Mouse (Mus musculus) limb, embryonic 11.5 days (tissue): ENCODE measurements around the gene Adcy10. TPM values are rescaled to one million over a fixed set of nuclear protein-coding genes. Genes with fewer than 3 reads are reported as not detected.

Experiments used
- ATAC-seq: fragments of 200-750 bp; cut with Nextera tagmentation; 2 replicates; pipeline ENCODE4 v1.8.0; 2017; ENCODE audit warnings: low read depth; ENCODE audit not compliant: insufficient number of reproducible peaks, low FRiP score, low TSS enrichment
- DNase-seq: peaks from one replicate; pipeline ENCODE4 v3.0.0-alpha.2; 2015; ENCODE audit warnings: low spot score
- H3K27ac ChIP-seq: fragments of 300-500 bp; sonication (generic); replicated peaks from 2 replicates; pipeline ENCODE4 v1.5.1; 2014; ENCODE audit warnings: low read depth, mild to moderate bottlenecking, low read length
- H3K27me3 ChIP-seq: fragments of 300-500 bp; sonication (generic); 2 replicates; pipeline ENCODE4 v1.6.1; 2014; ENCODE audit warnings: mild to moderate bottlenecking, low read length, mixed read lengths; ENCODE audit not compliant: control insufficient read depth, insufficient read depth
- H3K36me3 ChIP-seq: fragments of 300-500 bp; sonication (generic); 2 replicates; pipeline ENCODE4 v1.6.1; 2014; ENCODE audit warnings: mild to moderate bottlenecking, low read length, moderate library complexity, mixed read lengths; ENCODE audit not compliant: control insufficient read depth, insufficient read depth
- H3K4me1 ChIP-seq: fragments of 300-500 bp; sonication (generic); 2 replicates; pipeline ENCODE4 v1.6.1; 2014; ENCODE audit warnings: low read length, mixed read lengths; ENCODE audit not compliant: control insufficient read depth, insufficient read depth
- H3K4me2 ChIP-seq: fragments of 300-500 bp; sonication (generic); 2 replicates; pipeline ENCODE4 v1.6.1; 2014; ENCODE audit warnings: low read depth, mild to moderate bottlenecking, moderate library complexity; ENCODE audit not compliant: severe bottlenecking
- H3K4me3 ChIP-seq: fragments of 300-500 bp; sonication (generic); 2 replicates; pipeline ENCODE4 v1.5.1; 2014; ENCODE audit warnings: low read depth, low read length
- H3K9ac ChIP-seq: fragments of 300-500 bp; sonication (generic); 2 replicates; pipeline ENCODE4 v1.6.1; 2014; ENCODE audit warnings: mild to moderate bottlenecking, low read length
- H3K9me3 ChIP-seq: fragments of 300-500 bp; sonication (generic); 2 replicates; pipeline ENCODE4 v1.6.1; 2016; ENCODE audit warnings: low read length; ENCODE audit not compliant: control insufficient read depth
- WGBS: fragments of 180-500 bp; shearing (Covaris S2); extraction: QIAGEN DNeasy Blood & Tissue Kit; methylation state at CpG from one replicate; pipeline ENCODE4 v1.1.7; 2014; 5-methylcytosine and 5-hydroxymethylcytosine counted together
- polyA plus RNA-seq: library from polyadenylated mRNA; unstranded; fragments of >200 nt; fragmentation: Nextera tagmentation; extraction: Ambion mirVana; gene quantifications from 2 replicates; pipeline ENCODE4 v1.2.1, GENCODE M21; 2014

The Adcy10 gene
- polyA plus RNA-seq, 1 experiment from 2014 or later, result not detected

GRCm38 (mm10) chr1:165460801-165461377 is 24.1 kb upstream of the Adcy10 start:
- H3K4me3 ChIP-seq, result peak overlapping the region; percentile 91
- H3K27me3 ChIP-seq, result no peaks in the 10 kb centered on the region
- no peaks in the 10 kb centered on the region; the same call in 1 of the 2 replicates for H3K4me1 ChIP-seq
- ATAC-seq, result peak; percentile 98
- peak overlapping the region; percentile 76; the same call in 1 of the 2 replicates for H3K27ac ChIP-seq
- no peaks in the 10 kb centered on the region for H3K36me3 ChIP-seq
- no peaks in the 10 kb centered on the region for H3K9me3 ChIP-seq
- H3K9ac ChIP-seq, result peak overlapping the region; percentile 65
- WGBS, result under 1% methylated on average over 41 of the region's 41 CpGs
- peak; percentile 98 for DNase-seq
- peak overlapping the region; percentile 64 for H3K4me2 ChIP-seq

- H3K4me3 ChIP-seq, result peak overlapping the region; percentile 91
- 2% methylated on average over 9 of the region's 9 CpGs for WGBS
- H3K4me1 ChIP-seq, result no peaks in the 10 kb centered on the region; the same call in 1 of the 2 replicates
- peak overlapping the region; percentile 64 for H3K4me2 ChIP-seq
- H3K27ac ChIP-seq, result no peak overlapping the region
- DNase-seq (no peak), ATAC-seq (no peak)
- no peaks in the 10 kb centered on the region for H3K36me3 ChIP-seq
- H3K9ac ChIP-seq, result peak overlapping the region; percentile 65; the same call in 1 of the 2 replicates
- H3K27me3 ChIP-seq, result no peaks in the 10 kb centered on the region
- no peaks in the 10 kb centered on the region for H3K9me3 ChIP-seq
These were observed 23.3 kb upstream of the Adcy10 start for GRCm38 (mm10) chr1:165461681-165462080.

- H3K9me3 ChIP-seq, result no peaks in the 10 kb centered on the region
- H3K4me2 ChIP-seq, result no peak overlapping the region
- H3K36me3 ChIP-seq, result no peaks in the 10 kb centered on the region
- ATAC-seq (no peak), DNase-seq (no peak)
- no peak overlapping the region for H3K9ac ChIP-seq
- H3K27ac ChIP-seq, result no peak overlapping the region
- no peaks in the 10 kb centered on the region for H3K27me3 ChIP-seq
- H3K4me3 ChIP-seq, result no peak overlapping the region
- WGBS, result 79% methylated on average over 1 of the region's 1 CpGs
- no peaks in the 10 kb centered on the region; the same call in 1 of the 2 replicates for H3K4me1 ChIP-seq
These were observed 22.1 kb upstream of the Adcy10 start for GRCm38 (mm10) chr1:165462861-165463260.

GRCm38 (mm10) chr1:165464574-165464973 is 20.4 kb upstream of the Adcy10 start:
- 94% methylated on average over 3 of the region's 3 CpGs for WGBS
- DNase-seq, result no peak
- ATAC-seq, result no peak
- Histone ChIP-seq H3K36me3 (no peaks in the 10 kb centered on the region), H3K9me3 (no peaks in the 10 kb centered on the region), H3K4me3 (no peak overlapping the region), H3K27me3 (no peaks in the 10 kb centered on the region), H3K4me1 (no peaks in the 10 kb centered on the region; the same call in 1 of the 2 replicates), H3K27ac (no peak overlapping the region), H3K4me2 (no peak overlapping the region), H3K9ac (no peak overlapping the region)

GRCm38 (mm10) chr1:165468971-165469370 is 16.0 kb upstream of the Adcy10 start:
- no peak overlapping the region for H3K27ac ChIP-seq
- H3K4me2 ChIP-seq, result no peak overlapping the region

GRCm38 (mm10) chr1:165469717-165470116 is 15.3 kb upstream of the Adcy10 start:
- Histone ChIP-seq H3K27ac (no peak overlapping the region), H3K27me3 (no peaks in the 10 kb centered on the region), H3K9ac (no peak overlapping the region), H3K4me1 (no peaks in the 10 kb centered on the region), H3K9me3 (no peaks in the 10 kb centered on the region), H3K4me3 (no peak overlapping the region), H3K36me3 (no peaks in the 10 kb centered on the region), H3K4me2 (no peak overlapping the region)
- ATAC-seq (no peak), DNase-seq (no peak)

More at GRCm38 (mm10) chr1:165468971-165469370, 16.0 kb upstream of the Adcy10 start:
- DNase-seq, result no peak
- no peaks in the 10 kb centered on the region for H3K36me3 ChIP-seq
- no peak overlapping the region for H3K4me3 ChIP-seq
- H3K27me3 ChIP-seq, result no peaks in the 10 kb centered on the region
- H3K4me1 ChIP-seq, result no peaks in the 10 kb centered on the region
- no peak overlapping the region for H3K9ac ChIP-seq
- H3K9me3 ChIP-seq, result no peaks in the 10 kb centered on the region
- ATAC-seq, result no peak

GRCm38 (mm10) chr1:165471490-165471889 is 13.5 kb upstream of the Adcy10 start:
- no peaks in the 10 kb centered on the region for H3K9me3 ChIP-seq
- H3K27me3 ChIP-seq, result no peaks in the 10 kb centered on the region
- no peaks in the 10 kb centered on the region for H3K4me1 ChIP-seq
- WGBS, result 84% methylated on average over 1 of the region's 1 CpGs
- ATAC-seq, result no peak
- no peak overlapping the region for H3K9ac ChIP-seq
- H3K36me3 ChIP-seq, result no peaks in the 10 kb centered on the region
- H3K4me2 ChIP-seq, result no peak overlapping the region
- DNase-seq, result no peak
- H3K4me3 ChIP-seq, result no peak overlapping the region
- no peak overlapping the region for H3K27ac ChIP-seq

- WGBS, result 87% methylated on average over 2 of the region's 2 CpGs
- no peak for ATAC-seq
These were observed 1.1 kb downstream of the Adcy10 start for GRCm38 (mm10) chr1:165486108-165486507.

GRCm38 (mm10) chr1:165489197-165489596 is 4.2 kb downstream of the Adcy10 start:
- 81% methylated on average over 4 of the region's 4 CpGs for WGBS
- no peak for ATAC-seq
- DNase-seq, result no peak

More at GRCm38 (mm10) chr1:165486108-165486507, 1.1 kb downstream of the Adcy10 start:
- H3K36me3 ChIP-seq, result no peaks in the 10 kb centered on the region
- no peak for DNase-seq
- H3K4me3 ChIP-seq, result no peak overlapping the region
- no peak overlapping the region for H3K27ac ChIP-seq
- no peaks in the 10 kb centered on the region for H3K9me3 ChIP-seq
- H3K4me2 ChIP-seq, result no peak overlapping the region
- H3K4me1 ChIP-seq, result no peaks in the 10 kb centered on the region
- no peaks in the 10 kb centered on the region for H3K27me3 ChIP-seq
- no peak overlapping the region for H3K9ac ChIP-seq

More at GRCm38 (mm10) chr1:165489197-165489596, 4.2 kb downstream of the Adcy10 start:
- Histone ChIP-seq H3K9me3 (no peaks in the 10 kb centered on the region), H3K4me3 (no peak overlapping the region), H3K9ac (no peak overlapping the region), H3K27ac (no peak overlapping the region), H3K4me2 (no peak overlapping the region), H3K36me3 (no peaks in the 10 kb centered on the region), H3K27me3 (no peaks in the 10 kb centered on the region), H3K4me1 (no peaks in the 10 kb centered on the region)
